22 mouse cellular contexts compared by ENCODE assay signal in genomic region chr16:35450018-35450630, GRCm38 (mm10). TPM values are rescaled to one million over a fixed set of nuclear protein-coding genes. Genes with fewer than 3 reads are reported as not detected.
DNase-seq lines count a peak whose midpoint lies in the region; ATAC-seq and TF ChIP-seq lines count a peak whose summit lies in the region.
"Had no signal": no experiment of that assay in that cellular context is flagged by ENCODE, and none has a peak within 500 bp of the region (broad histone marks: within the 10 kb centered on the region; RNA-seq: fewer than 3 reads in every experiment).

No protein-coding gene starts in this region.

- WGBS in forebrain, embryonic 12.5 days, result 79% methylated on average over 16 of the region's 16 CpGs
- WGBS in forebrain, embryonic 10.5 days, result 95% methylated on average over 16 of the region's 16 CpGs
- WGBS in midbrain, embryonic 11.5 days, result 93% methylated on average over 16 of the region's 16 CpGs
- WGBS in midbrain, embryonic 10.5 days, result 95% methylated on average over 16 of the region's 16 CpGs
- WGBS in forebrain, postnatal 0 days, result 57% methylated on average over 16 of the region's 16 CpGs

- TF ChIP-seq POLR2A in brain, embryonic 14.5 days (IDR thresholded peaks at IDR 0.05; ENCODE audit: borderline replicate concordance, extremely low read depth, insufficient read depth, insufficient read length, poor library complexity, severe bottlenecking), result no peak

- H3K36me3 ChIP-seq in forebrain, embryonic 12.5 days (replicated peaks), result peaks cover 5% of the 10 kb centered on the region
- peaks cover 37% of the 10 kb centered on the region for H3K36me3 ChIP-seq in forebrain, embryonic 10.5 days (replicated peaks)
- no peaks in the 10 kb centered on the region for H3K36me3 ChIP-seq in midbrain, embryonic 11.5 days (ENCODE audit: control insufficient read depth, insufficient read depth, low read length)
- peaks cover 37% of the 10 kb centered on the region for H3K36me3 ChIP-seq in midbrain, embryonic 10.5 days
- peaks cover 7% of the 10 kb centered on the region; the same call in 1 of the 2 replicates for H3K36me3 ChIP-seq in forebrain, postnatal 0 days (ENCODE audit: insufficient read depth)
- H3K36me3 ChIP-seq: G1E had no signal

- H3K9ac ChIP-seq in forebrain, embryonic 12.5 days, result no peak overlapping the region
- H3K9ac ChIP-seq in midbrain, embryonic 11.5 days (ENCODE audit: low read length), result no peak overlapping the region
- H3K9ac ChIP-seq in forebrain, postnatal 0 days, result no peak overlapping the region
- H3K9ac ChIP-seq: embryonic facial prominence, embryonic 12.5 days had no signal

- no peak for TF ChIP-seq CTCF in brain, embryonic 14.5 days (IDR thresholded peaks at IDR 0.05; ENCODE audit: borderline replicate concordance, extremely low read depth, insufficient read depth, insufficient read length)
- no peak for TF ChIP-seq CTCF in forebrain, postnatal 0 days (IDR thresholded peaks at IDR 0.05; ENCODE audit: low read depth)

- no peaks in the 10 kb centered on the region for H3K27me3 ChIP-seq in forebrain, embryonic 12.5 days
- H3K27me3 ChIP-seq in forebrain, embryonic 10.5 days (ENCODE audit: poor library complexity, severe bottlenecking), result no peaks in the 10 kb centered on the region
- H3K27me3 ChIP-seq in midbrain, embryonic 11.5 days (ENCODE audit: control insufficient read depth, insufficient read depth, low read length), result no peaks in the 10 kb centered on the region
- no peaks in the 10 kb centered on the region for H3K27me3 ChIP-seq in midbrain, embryonic 10.5 days (ENCODE audit: low read depth, poor library complexity, severe bottlenecking)
- no peaks in the 10 kb centered on the region for H3K27me3 ChIP-seq in forebrain, postnatal 0 days (ENCODE audit: insufficient read depth, low read length)
- H3K27me3 ChIP-seq: embryonic facial prominence, embryonic 12.5 days had no signal

- DNase-seq in forebrain, embryonic 10.5 days (ENCODE audit: extremely low spot score, low spot score), result no peak
- DNase-seq in midbrain, embryonic 11.5 days (ENCODE audit: low spot score, missing footprints), result peak; percentile 66
- no peak for DNase-seq in midbrain, embryonic 10.5 days (ENCODE audit: low spot score)
- DNase-seq in brain, embryonic 14.5 days (ENCODE audit: low read depth), result peak; percentile 70
- DNase-seq in forebrain, postnatal 0 days, result no peak
- no peak for DNase-seq in spleen, adult 12 weeks (ENCODE audit: low spot score)
- DNase-seq: adrenal gland, adult 8-10 months; adrenal gland, postnatal 36 days; B cell, adult 2 months; cerebellum, adult 11 months; cerebellum, adult 9-10 months; cerebellum, postnatal 25 days; gastrocnemius, postnatal 10 days; heart, adult 18-20 months; heart, postnatal 10 days; heart, postnatal 4 days had no signal

- peak overlapping the region; percentile 50; the same call in 1 of the 2 replicates for H3K27ac ChIP-seq in forebrain, embryonic 12.5 days
- H3K27ac ChIP-seq in forebrain, embryonic 10.5 days, result no peak overlapping the region
- H3K27ac ChIP-seq in midbrain, embryonic 11.5 days (ENCODE audit: low read depth, low read length), result no peak overlapping the region
- H3K27ac ChIP-seq in midbrain, embryonic 10.5 days (replicated peaks), result no peak overlapping the region
- no peak overlapping the region; the same call in 1 of the 2 replicates for H3K27ac ChIP-seq in forebrain, postnatal 0 days (ENCODE audit: low read depth, low read length)
- H3K27ac ChIP-seq: embryonic facial prominence, embryonic 12.5 days; heart, embryonic 10.5 days had no signal

- ATAC-seq in forebrain, embryonic 12.5 days (ENCODE audit: low FRiP score), result 0 out of 2 replicates have a peak, but pooled peaks have one; percentile 20
- ATAC-seq in midbrain, embryonic 11.5 days (ENCODE audit: low FRiP score), result no peak
- peak; percentile 58; the same call in 1 of the 2 replicates for ATAC-seq in forebrain, postnatal 0 days
- ATAC-seq: CD4-positive, CD25-positive, alpha-beta regulatory T cell, adult 4 months; hindbrain, embryonic 16.5 days had no signal

- no peaks in the 10 kb centered on the region for H3K4me1 ChIP-seq in forebrain, embryonic 12.5 days
- H3K4me1 ChIP-seq in forebrain, embryonic 10.5 days, result 0 out of 2 replicates have a peak, but pooled peaks cover 3% of the 10 kb centered on the region
- no peaks in the 10 kb centered on the region for H3K4me1 ChIP-seq in midbrain, embryonic 11.5 days (ENCODE audit: control insufficient read depth, insufficient read depth, low read length)
- no peaks in the 10 kb centered on the region for H3K4me1 ChIP-seq in midbrain, embryonic 10.5 days
- no peaks in the 10 kb centered on the region for H3K4me1 ChIP-seq in forebrain, postnatal 0 days (ENCODE audit: insufficient read depth)
- H3K4me1 ChIP-seq: embryonic facial prominence, embryonic 12.5 days had no signal

- no peaks in the 10 kb centered on the region for H3K9me3 ChIP-seq in forebrain, embryonic 12.5 days
- no peaks in the 10 kb centered on the region for H3K9me3 ChIP-seq in forebrain, embryonic 10.5 days
- H3K9me3 ChIP-seq in midbrain, embryonic 11.5 days (ENCODE audit: control insufficient read depth, low read length), result no peaks in the 10 kb centered on the region
- no peaks in the 10 kb centered on the region for H3K9me3 ChIP-seq in midbrain, embryonic 10.5 days (replicated peaks)
- H3K9me3 ChIP-seq in forebrain, postnatal 0 days (ENCODE audit: low read length), result no peaks in the 10 kb centered on the region
- H3K9me3 ChIP-seq: embryonic facial prominence, embryonic 12.5 days; G1E; heart, embryonic 10.5 days had no signal

- no peak overlapping the region for H3K4me3 ChIP-seq in forebrain, embryonic 12.5 days (replicated peaks)
- H3K4me3 ChIP-seq in forebrain, embryonic 10.5 days, result no peak overlapping the region
- H3K4me3 ChIP-seq in midbrain, embryonic 11.5 days (ENCODE audit: low read depth, low read length), result no peak overlapping the region
- H3K4me3 ChIP-seq in midbrain, embryonic 10.5 days, result no peak overlapping the region
- no peak overlapping the region for H3K4me3 ChIP-seq in forebrain, postnatal 0 days (ENCODE audit: low read depth, low read length)
- H3K4me3 ChIP-seq: embryonic facial prominence, embryonic 12.5 days; heart, embryonic 10.5 days had no signal

- no peak overlapping the region for H3K4me2 ChIP-seq in forebrain, embryonic 12.5 days
- no peak overlapping the region for H3K4me2 ChIP-seq in midbrain, embryonic 11.5 days
- H3K4me2 ChIP-seq in forebrain, postnatal 0 days (ENCODE audit: low read depth), result no peak overlapping the region
- H3K4me2 ChIP-seq: embryonic facial prominence, embryonic 12.5 days had no signal

RNA-seq across cellular contexts. Expression of gene Pdia5, which starts 40.5 kb away (rescaled TPM):
- polyA plus RNA-seq in forebrain, embryonic 12.5 days (2016; fragmentation: Nextera tagmentation; extraction: Ambion mirVana), result 15.8 and 17.0 TPM in 2 replicates
- polyA plus RNA-seq in forebrain, embryonic 10.5 days (2016; fragmentation: Nextera tagmentation; extraction: Ambion mirVana), result 19.1 and 22.7 TPM in 2 replicates
- 8.7 and 9.6 TPM in 2 replicates for polyA plus RNA-seq in midbrain, embryonic 11.5 days (2014; fragmentation: Nextera tagmentation; extraction: Ambion mirVana)
- 20.9 and 24.5 TPM in 2 replicates for polyA plus RNA-seq in midbrain, embryonic 10.5 days (2016; fragmentation: Nextera tagmentation; extraction: Ambion mirVana)
- polyA plus RNA-seq in brain, embryonic 14.5 days (2012; rRNA removed), result 9.2 and 12.2 TPM in 2 replicates
- 1.6 and 2.5 TPM in 2 replicates for total RNA-seq in forebrain, postnatal 0 days (2014; rRNA removed)
- polyA plus RNA-seq in forebrain, postnatal 0 days (2015; fragmentation: Nextera tagmentation; extraction: Ambion mirVana), result 8.7 and 8.8 TPM in 2 replicates
- total RNA-seq: G1E had no signal
- polyA plus RNA-seq: CD4-positive, CD25-positive, alpha-beta regulatory T cell, adult 4 months; G1E had no signal

Comparison
In these comparisons a context has a peak if more than half of its experiments do, and no peak if none do; other contexts are left out.
1. DNase-seq: peak in midbrain, embryonic 11.5 days (single experiment) and brain, embryonic 14.5 days (single experiment); none in forebrain, embryonic 10.5 days (single experiment), midbrain, embryonic 10.5 days (single experiment), forebrain, postnatal 0 days (single experiment) and spleen, adult 12 weeks (single experiment).